Mouse (Mus musculus): ENCODE results near the gene Galnt7.

The Galnt7 gene

DNA sequence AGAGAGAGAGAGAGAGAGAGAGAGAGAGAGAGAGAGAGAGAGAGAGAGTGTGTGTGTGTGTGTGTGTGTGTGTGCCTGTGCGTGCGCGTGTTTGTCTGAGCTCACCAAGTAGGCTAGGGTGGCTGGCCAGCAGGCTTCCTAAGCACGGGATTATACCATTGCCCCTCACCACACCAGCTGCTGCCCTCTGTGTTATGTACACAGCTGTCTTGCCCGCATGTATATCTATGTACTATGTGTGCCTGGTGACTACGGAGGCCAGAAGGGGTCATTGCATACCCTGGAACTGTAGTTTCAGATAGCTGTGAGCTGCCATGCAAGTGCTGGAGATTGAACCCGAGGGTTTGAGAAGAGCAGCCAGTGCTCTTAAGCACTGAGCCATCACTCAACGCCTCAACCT is 22.7 kb downstream of the Galnt7 start:
- ATAC-seq (ENCODE audit: insufficient number of reproducible peaks, low FRiP score, low TSS enrichment): no peak

DNA sequence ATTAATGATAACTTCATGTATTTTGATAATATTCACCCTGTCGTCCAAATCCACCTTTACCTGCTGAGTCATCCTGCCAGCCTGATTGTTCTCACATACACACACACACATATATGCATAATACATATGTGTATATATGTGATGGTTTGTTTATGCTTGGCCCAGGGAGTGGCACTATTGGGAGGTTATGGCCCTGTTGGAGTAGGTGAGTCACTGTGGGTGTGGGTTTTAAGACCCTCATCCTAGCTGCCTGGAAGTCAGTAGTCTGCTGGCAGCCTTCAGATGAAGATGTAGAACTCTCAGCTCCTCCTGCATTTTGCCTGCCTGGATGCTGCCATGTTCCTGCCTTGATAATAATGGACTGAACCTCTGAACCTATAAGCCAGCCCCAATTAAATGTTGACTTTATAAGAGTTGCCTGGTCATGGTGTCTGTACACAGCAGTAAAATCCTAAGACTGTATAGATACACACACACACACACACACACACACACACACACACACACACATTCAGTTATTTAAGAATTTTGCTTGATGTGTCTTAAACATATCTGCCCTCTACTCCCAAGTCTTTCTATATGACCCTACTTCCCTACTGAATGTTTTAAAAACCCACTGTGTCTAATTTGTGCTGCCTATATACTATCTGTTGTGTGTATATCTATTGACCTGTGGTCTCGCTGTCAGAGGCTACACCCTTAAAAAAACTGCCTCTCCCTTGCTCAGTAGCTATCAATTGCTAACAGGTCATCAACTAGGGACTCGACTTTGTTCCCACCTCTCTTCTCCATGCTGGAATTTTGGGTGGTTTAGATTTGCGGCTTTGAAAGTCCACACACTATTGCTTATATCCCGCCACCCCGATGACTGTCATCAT is 23.8 kb downstream of the Galnt7 start:
- no peak for ATAC-seq (ENCODE audit: insufficient number of reproducible peaks, low FRiP score, low TSS enrichment)

DNA sequence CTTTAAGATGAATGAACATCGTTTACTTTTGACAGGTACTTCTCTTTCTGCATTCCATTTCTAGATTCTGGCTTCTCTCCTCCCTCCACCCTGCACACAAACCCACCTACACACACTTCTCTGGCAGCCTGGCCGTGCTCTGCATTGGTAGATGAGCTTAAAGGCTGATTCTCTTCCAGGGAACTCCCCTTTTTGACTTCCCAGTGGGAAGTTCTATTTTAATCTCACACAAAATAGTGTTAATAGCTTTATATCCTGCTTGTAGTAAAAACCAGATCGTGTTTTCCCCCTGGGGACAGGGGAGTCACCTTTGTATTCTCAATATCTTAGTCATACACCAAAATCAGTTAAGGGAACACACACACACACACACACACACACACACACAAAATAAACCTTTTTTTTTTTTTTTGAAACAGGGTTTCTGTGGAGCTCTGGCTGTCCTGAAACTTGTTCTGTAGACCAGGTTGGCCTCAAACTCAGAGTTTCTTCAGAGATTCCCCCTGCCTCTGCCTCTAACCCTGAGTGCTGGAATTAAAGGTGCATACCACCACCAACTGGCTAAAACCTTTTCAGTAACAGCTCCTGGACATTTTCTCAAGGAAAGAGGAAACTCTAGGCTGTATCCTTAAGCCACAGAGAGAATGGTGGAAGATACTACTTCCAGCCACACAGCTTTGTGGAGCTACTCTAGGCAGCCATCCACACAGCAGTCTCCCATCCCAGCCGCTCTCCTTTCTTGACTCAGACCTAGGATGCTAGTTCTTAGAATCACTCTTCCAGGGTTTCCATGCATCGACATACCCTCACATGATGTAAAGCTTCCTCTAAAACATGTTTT is 24.7 kb downstream of the Galnt7 start:
- ATAC-seq (ENCODE audit: insufficient number of reproducible peaks, low FRiP score, low TSS enrichment): no peak

DNA sequence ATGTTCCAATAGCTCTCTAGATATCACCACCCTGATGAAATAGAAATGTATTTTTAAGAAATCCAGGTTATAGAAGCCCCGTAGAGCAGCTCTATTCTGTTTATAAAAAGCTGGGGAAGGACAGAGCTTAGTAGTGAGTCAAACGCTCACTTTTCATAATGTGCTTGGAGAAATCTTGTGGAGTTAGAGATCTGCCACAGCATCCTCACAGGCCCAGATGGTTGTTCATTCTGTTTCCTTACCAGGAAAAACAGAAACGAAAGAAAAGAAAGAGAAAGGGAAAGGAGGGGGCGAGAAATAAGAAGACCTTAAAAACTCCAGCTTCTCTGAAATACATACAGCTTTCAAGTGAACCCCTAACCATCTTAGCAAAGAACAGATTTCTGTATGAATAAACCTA is 28.9 kb downstream of the Galnt7 start:
- ATAC-seq (ENCODE audit: insufficient number of reproducible peaks, low FRiP score, low TSS enrichment): no peak

DNA sequence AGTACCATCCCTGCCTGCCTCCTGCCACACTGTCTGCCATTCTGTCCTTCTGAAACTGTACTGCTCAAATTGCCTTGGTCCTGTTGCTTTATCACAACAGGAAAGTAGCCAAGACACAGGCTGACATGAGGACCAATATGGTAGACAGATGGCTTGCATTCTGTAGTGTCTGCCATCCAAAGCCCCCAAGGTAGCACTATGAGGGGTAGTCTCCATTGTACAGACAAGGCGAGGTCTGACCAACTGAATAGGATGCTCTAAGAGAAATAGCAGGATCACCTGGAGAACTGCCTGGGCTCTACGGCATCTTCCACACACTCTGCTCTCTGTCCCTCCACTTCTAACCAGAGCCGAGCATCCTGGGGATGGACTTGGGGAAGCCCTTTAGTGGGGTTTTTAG is 29.8 kb downstream of the Galnt7 start:
- peak; percentile 49 for ATAC-seq (ENCODE audit: insufficient number of reproducible peaks, low FRiP score, low TSS enrichment)

DNA sequence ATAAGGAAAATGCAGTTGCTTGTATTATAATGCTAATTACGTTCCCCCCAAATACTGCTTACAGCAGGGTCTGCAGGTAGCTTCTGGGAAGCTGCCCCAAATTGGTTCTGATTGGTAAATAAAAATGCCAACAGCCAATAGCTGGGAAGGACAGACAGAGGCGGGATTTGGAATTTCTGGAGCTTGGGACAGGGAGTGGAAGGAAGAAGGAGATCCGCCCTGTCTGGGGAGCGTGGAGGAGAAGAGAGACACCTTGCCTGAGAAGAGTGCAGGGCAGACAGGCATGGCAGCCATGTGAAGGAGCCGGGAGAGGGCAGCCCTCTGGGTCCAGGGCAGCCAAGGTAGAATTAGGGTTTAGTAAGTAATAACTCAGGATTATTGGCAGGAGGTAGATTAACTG is 35.9 kb downstream of the Galnt7 start:
- ATAC-seq (ENCODE audit: insufficient number of reproducible peaks, low FRiP score, low TSS enrichment): no peak

DNA sequence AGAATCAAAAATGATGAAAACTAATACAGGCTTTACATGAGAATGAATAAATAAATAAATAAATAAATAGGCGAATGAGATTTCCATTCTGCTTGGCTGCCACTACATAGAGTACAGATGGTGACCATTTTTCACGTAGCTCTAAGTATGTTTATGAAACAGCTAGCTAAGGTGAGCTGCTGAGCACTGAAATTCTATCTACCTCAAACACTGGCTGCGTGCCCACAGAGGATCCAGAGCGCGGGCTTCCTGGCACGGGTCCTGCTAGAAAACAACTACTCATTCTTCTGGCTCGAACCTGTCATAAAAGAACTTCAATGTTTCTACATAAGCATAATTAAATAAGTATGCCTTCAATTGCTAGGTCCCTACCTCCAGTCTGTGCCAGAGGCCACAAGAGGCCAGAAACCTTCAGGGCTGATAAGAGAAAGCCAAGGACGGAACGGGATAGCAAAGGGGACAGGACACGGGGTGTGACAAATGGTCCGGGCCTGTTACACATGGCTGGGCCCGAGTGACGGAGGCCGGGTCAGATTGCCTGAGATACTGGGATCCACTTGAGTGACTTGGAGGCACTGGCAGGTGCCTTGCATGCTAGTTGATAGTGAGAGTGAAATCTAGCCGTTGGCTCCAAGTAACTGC is 37.7 kb downstream of the Galnt7 start:
- ATAC-seq (ENCODE audit: insufficient number of reproducible peaks, low FRiP score, low TSS enrichment): 0 out of 2 replicates have a peak, but pooled peaks have one; percentile 23

DNA sequence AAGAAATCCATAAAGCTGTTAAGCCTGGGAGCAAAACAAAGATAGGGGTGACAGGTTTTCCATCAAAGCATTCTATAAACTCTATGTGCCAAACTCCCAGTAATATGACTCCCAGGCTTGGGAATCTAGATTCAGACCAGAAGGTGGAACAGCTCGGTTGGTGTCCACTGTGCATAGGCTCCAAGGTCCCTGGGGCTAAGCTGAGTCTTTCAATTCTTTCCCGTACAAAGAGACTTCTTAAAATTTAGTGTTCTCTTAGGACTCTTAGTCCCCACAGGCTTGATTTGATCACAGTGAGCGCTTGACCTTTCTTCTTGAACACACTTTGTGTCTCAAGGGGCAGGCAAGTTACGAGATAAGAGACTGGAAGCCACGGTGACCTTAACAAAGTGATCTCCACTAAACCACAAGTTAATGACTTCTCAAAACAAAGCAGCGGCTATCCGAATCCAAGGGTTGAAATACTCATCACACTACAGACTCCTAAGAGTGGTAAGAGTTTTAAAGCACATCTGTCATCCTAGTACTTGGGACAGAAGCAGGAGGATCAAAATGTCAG is 41.3 kb downstream of the Galnt7 start:
- ATAC-seq (ENCODE audit: insufficient number of reproducible peaks, low FRiP score, low TSS enrichment): peak; percentile 23; the same call in 1 of the 2 replicates

DNA sequence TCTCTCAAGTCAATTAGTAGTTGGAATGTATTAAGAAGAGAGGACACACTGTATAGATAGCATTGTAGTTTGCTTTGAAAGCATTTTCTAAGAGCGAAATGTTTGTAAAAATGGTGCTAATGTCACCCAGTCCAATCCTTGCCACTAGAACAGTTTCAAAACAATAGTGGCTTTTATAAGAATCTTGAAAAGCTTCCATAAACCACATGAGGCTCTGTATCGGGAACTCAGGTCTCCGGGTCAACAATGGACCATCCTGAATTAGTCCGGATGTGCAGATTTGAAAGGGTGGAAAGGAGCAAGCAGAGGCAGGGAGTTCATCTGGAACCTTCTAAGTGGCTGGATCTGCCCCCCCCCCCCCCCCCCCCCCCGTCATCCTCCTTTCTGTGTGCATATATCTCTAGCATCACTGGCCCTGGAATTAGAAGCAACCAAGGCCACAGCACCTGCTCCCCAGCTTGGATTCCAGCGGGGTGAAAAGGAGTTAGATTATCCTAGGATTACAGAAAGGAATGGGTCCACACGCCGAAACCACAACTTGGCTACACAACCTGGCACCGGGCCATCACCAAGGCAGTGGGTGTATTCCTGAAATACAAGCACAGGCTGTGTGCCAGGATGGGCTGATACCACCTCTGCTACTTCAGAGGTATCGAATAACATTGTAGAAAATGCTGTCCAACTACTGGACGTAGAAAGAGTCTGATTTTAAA is 42.0 kb downstream of the Galnt7 start:
- ATAC-seq (ENCODE audit: insufficient number of reproducible peaks, low FRiP score, low TSS enrichment): peak; percentile 13

DNA sequence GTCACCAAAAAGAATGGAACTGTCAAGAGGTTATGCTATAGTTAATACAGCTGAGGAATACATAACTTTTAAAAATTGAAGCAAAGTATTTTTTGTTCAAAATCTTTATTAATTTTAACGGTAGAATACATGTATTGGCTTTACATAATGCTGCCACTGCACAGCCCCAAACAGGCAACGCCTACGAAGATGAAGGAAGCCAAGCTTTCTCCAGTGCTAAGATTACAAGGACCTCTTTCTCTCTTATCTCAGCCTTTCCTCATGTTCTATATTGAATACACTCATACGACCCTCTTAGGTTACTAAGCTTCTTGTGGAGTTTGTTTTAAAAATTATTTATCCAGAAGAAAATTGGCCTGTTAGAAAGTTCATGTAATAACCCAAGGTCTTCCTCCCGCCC is 50.3 kb downstream of the Galnt7 start:
- no peak for ATAC-seq (ENCODE audit: insufficient number of reproducible peaks, low FRiP score, low TSS enrichment)

DNA sequence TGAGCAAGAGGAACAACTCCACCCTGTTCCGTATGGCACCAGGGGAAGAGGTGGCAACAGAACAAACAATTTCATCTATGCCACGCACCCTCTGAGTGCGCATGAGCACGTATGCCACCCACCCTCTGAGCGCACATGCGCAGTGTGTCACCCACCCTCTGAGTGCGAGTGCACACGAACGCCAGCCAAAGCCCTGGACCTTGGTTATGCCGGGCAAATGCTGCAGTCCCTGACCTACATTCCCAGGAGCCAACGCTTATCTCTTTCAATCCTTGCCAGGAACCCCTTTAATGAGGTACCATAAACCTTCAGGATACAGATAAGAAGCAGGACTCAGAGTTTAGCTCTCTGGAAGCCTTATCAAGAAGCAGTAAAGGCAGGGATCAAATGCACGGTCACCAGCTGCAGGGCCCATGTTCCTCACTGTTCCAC is 50.8 kb downstream of the Galnt7 start:
- peak; percentile 77 for ATAC-seq (ENCODE audit: insufficient number of reproducible peaks, low FRiP score, low TSS enrichment)

DNA sequence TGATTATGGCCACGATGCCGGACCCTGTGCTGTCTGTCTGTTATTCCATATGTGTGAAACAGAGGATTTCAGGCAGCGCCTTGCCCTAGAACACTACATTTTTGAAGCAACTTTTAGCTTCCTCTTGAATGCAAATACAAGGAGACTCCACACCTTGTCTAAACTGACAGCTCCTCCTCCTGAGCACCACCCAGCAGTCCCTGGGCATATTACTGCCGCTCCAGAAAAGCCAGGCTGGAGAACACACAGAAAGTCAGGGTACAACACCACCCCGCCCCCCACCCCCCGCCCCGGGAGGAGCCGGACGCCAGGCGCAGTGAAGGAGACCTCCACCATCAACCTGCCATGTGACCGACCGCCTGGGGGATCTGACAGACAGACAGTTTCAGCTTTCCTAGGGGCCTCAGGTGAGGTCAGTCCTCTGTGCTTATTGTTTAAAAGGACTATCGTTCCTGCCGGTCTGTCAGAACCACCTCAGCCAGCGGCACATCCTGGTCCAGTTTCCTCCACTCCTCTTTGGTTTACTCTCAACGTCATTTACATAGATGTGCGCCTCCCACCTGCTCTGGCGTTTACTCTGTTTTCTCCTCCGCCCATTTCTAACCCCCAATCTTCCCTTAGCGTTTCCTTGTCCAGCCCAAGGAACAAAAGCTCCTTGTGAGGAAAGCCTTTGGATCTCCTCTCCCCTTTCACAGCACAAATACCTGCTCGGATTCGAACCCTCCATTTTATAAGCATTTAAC is 52.8 kb downstream of the Galnt7 start:
- peak; percentile 53 for ATAC-seq (ENCODE audit: insufficient number of reproducible peaks, low FRiP score, low TSS enrichment)

DNA sequence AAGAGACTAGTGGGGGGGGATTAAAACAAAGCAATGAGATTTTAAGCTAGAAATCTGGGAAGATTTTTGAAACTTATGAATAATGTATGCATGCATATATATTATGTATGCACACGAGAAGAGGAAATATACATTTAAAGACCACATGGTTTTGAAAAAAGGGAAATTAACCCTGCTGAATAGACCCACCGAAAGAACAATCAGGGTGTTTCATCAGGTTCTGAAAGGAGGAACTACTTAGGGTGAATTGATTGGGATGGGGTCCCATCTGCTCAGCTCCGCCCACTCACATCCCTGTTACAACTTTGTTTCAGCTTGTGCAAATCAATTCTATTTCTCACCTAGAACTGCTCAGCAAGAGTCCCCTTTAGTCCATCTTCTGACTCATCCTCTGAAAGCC is 57.0 kb downstream of the Galnt7 start:
- no peak for ATAC-seq (ENCODE audit: insufficient number of reproducible peaks, low FRiP score, low TSS enrichment)

DNA sequence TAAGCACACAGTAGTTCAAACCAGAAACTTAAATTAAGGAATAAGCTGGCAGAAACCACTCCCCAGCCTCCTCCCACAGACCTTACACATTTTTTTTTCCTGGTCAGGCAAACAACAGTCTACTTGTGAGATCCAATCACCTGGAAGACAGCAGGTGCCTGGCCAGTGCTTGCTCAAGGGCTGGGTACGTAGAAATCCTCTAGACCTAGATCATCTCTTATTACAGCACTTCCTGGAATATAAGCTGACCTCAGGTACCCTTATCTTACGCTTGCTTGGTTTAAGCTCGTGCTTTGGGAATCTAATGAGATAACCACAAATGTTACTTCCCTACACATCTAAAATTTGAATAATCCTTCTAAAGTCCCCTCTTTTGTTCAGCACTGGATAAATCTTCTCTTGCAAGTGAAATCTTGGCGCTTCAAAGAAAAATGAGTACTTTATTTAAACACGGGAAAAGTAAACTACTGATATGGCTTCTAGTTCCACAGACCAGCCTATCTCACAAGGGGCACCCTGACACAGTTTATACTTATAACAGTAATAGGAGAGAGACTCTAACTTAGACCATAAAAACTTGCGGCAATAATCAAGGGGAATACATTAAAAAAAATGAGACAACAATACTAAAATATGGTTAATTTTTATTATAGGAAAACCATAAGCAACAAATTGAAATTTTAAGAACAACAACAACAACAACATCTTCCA is 58.5 kb downstream of the Galnt7 start:
- no peak for ATAC-seq (ENCODE audit: insufficient number of reproducible peaks, low FRiP score, low TSS enrichment)

DNA sequence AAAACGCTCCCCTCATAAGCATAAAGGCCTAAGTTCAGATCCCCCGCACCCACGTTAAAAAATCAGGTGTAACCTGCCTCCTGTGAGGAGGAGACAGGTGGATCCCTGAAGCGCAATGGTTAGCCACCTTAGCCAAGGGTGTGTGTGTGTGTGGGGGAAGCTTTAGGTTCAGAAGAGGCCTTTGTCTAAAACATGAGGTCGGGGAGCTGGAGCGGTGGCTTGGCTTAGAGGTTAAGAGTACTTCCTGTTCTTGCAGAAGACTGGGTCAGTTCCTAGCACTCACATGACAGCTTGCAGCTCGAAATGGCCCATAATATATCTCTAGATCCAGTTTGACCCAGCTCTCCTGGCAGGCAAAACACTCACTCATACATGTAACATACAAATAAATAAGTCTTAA is 60.2 kb downstream of the Galnt7 start:
- ATAC-seq (ENCODE audit: insufficient number of reproducible peaks, low FRiP score, low TSS enrichment): no peak

DNA sequence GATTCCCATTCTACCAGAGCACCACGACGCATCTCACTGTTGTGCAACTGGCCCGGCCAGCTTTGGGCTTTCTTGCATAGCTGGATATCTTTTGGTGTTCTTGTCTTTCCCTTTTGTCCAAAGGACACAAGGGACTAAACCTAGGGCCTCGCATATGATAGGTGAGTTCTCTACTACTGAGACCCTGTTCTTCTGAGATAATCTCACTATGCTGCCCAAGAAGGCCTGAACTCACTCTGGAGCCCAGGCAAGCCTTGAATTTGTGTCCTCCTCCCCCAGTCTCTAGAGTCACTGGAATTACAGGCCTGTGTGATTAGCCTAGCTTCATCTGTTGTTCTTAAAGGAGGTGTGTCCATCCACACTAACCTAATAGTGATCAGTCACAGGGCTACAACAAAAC is 61.2 kb downstream of the Galnt7 start:
- no peak for ATAC-seq (ENCODE audit: insufficient number of reproducible peaks, low FRiP score, low TSS enrichment)

DNA sequence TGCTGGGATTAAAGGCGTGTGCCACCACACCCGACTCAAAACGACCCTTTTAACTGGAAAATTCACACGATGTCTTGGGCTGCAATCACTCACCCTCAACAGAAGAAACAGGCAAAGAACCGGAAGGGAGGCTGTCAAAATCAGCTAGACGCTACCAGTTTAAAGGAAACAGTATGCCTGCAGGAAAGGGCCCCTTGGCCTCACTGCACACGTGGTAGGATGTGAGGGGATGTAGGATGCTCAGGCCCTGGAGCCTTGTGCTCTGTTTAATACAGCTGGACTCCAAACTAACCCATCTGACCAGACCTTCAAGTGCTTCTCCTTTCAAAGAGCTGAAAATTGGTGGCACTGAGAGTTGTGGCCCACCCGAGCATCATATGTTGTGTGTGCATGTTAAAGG is 62.8 kb downstream of the Galnt7 start:
- no peak for ATAC-seq (ENCODE audit: insufficient number of reproducible peaks, low FRiP score, low TSS enrichment)

DNA sequence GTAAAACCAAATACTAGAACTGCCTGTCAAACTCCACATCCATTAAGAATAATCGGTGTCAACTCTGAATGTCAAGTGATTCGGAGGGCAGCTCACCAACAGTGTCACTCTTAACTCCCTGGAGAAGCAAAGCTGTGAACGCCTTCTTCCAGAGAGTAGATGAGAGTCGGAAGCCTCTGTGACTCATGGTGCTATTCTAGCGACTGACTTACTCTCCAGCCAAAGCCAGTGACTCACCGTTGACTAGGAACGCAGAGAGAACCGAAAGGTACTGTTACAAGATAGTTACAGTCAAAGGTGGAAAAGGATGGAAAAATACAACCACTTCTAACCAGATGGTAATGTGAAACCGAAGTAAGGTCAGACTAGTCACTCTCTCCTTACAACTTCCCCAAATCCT is 63.7 kb downstream of the Galnt7 start:
- peak; percentile 64 for ATAC-seq (ENCODE audit: insufficient number of reproducible peaks, low FRiP score, low TSS enrichment)

DNA sequence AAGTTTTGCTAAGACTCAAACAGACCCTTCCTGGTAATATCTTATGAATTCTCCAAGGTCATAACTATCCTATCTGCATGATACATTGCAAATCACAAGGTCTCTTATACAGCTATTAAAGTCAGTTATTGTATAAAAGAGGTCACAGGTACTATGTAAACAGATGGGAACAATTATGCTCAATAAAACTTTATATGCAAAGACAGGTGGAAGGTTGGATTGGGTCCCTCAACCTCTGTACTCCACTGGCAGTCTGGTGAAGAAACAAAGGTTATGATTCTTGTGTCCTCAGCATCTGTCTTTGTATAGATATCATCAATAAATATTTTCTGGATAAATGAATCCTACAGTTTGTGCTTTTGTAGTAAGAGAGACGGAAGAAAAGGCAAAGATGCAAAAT is 64.2 kb downstream of the Galnt7 start:
- ATAC-seq (ENCODE audit: insufficient number of reproducible peaks, low FRiP score, low TSS enrichment): no peak
